Mouse (Mus musculus) left cerebral cortex, adult 2 months (tissue): ENCODE measurements at regions not wholly inside any gene's neighbourhood (a gene's known extent, or its start where the extent isn't known, plus 50 kb on each side); places are given as distances from the start of the nearest gene placed in this dataset.

ENCODE experiments used
- DNase-seq, 2 experiments: peaks; one replicate each; pipeline ENCODE4 v3.0.0; 2021 to 2022; ENCODE audit warnings: low spot score in 2 of 2, mixed read lengths in 1 of 2; ENCODE audit errors: extremely low spot score in 1 of 2
- H3K27ac ChIP-seq: fragments of 200-600 bp; 2 replicates; pipeline ENCODE4 v1.8.1; 2022
- H3K4me3 ChIP-seq: fragments of 200-600 bp; 2 replicates; pipeline ENCODE4 v1.8.1; 2022
- CTCF ChIP-seq: fragments of 200-600 bp; IDR thresholded peaks from 2 replicates; pipeline ENCODE4 v1.8.1; 2022; ENCODE audit warnings: antibody characterized with exemption, mild to moderate bottlenecking, moderate library complexity
- intact Hi-C: fragments of 180-260 bp; cut with DNase I; formaldehyde crosslinking; loops from one replicate; pipeline ENCODE4 v1.15.1; 2025

GRCm38 (mm10) chr10:38147421-38147820 is 674.2 kb downstream of the Rfpl4b start:
- intact Hi-C loops: no loop called here
- TF ChIP-seq CTCF: no peak
- DNase-seq: no peak
- Histone ChIP-seq H3K27ac (no peak overlapping the region), H3K4me3 (no peak overlapping the region)

GRCm38 (mm10) chr10:38139196-38139595 is 682.4 kb downstream of the Rfpl4b start:
- no peak overlapping the region for H3K27ac ChIP-seq
- no peak for DNase-seq
- no peak overlapping the region for H3K4me3 ChIP-seq
- TF ChIP-seq CTCF: no peak
- intact Hi-C loops: no loop called here

- no peak for TF ChIP-seq CTCF
- intact Hi-C loops: no loop called here
- DNase-seq: no peak
- Histone ChIP-seq H3K27ac (no peak overlapping the region), H3K4me3 (no peak overlapping the region)
Observed at GRCm38 (mm10) chr10:38121911-38122573, 699.5 kb downstream of the Rfpl4b start.

- Histone ChIP-seq H3K4me3 (no peak overlapping the region), H3K27ac (no peak overlapping the region)
- DNase-seq: no peak
- intact Hi-C loops: no loop called here
- TF ChIP-seq CTCF: no peak
Observed at GRCm38 (mm10) chr10:38118601-38119000, 703.0 kb downstream of the Rfpl4b start.

GRCm38 (mm10) chr10:38116516-38116915 is 705.1 kb downstream of the Rfpl4b start:
- TF ChIP-seq CTCF: no peak
- no peak for DNase-seq
- Histone ChIP-seq H3K4me3 (no peak overlapping the region), H3K27ac (no peak overlapping the region)
- intact Hi-C loops: no loop called here

GRCm38 (mm10) chr10:38114194-38114593 is 707.4 kb downstream of the Rfpl4b start:
- TF ChIP-seq CTCF: no peak
- intact Hi-C loops: no loop called here
- Histone ChIP-seq H3K4me3 (no peak overlapping the region), H3K27ac (no peak overlapping the region)
- DNase-seq: no peak

- Histone ChIP-seq H3K4me3 (no peak overlapping the region), H3K27ac (no peak overlapping the region)
- intact Hi-C loops: no loop called here
- no peak for TF ChIP-seq CTCF
- no peak for DNase-seq
Observed at GRCm38 (mm10) chr10:38108591-38108990, 713.0 kb downstream of the Rfpl4b start.

GRCm38 (mm10) chr10:38103570-38103969 is 718.0 kb downstream of the Rfpl4b start:
- intact Hi-C loops: no loop called here
- TF ChIP-seq CTCF: no peak

GRCm38 (mm10) chr10:38078521-38078920 is 743.1 kb downstream of the Rfpl4b start:
- intact Hi-C loops: no loop called here
- no peak for DNase-seq
- Histone ChIP-seq H3K4me3 (no peak overlapping the region), H3K27ac (no peak overlapping the region)
- TF ChIP-seq CTCF: no peak

More at GRCm38 (mm10) chr10:38103570-38103969, 718.0 kb downstream of the Rfpl4b start:
- Histone ChIP-seq H3K4me3 (no peak overlapping the region), H3K27ac (no peak overlapping the region)
- no peak for DNase-seq

- TF ChIP-seq CTCF: no peak
- no peak for DNase-seq
- Histone ChIP-seq H3K27ac (no peak overlapping the region), H3K4me3 (no peak overlapping the region)
- intact Hi-C loops: no loop called here
Observed at GRCm38 (mm10) chr10:38072394-38072793, 749.2 kb downstream of the Rfpl4b start.

GRCm38 (mm10) chr10:38059050-38059449 is 762.5 kb downstream of the Rfpl4b start:
- intact Hi-C loops: no loop called here
- Histone ChIP-seq H3K4me3 (no peak overlapping the region), H3K27ac (no peak overlapping the region)
- DNase-seq: no peak
- TF ChIP-seq CTCF: no peak

- intact Hi-C loops: no loop called here
Observed at GRCm38 (mm10) chr10:38010452-38010851, 811.1 kb downstream of the Rfpl4b start.

GRCm38 (mm10) chr10:37995691-37996445 is 825.7 kb downstream of the Rfpl4b start:
- no peak for DNase-seq
- H3K4me3 ChIP-seq: no peak overlapping the region
- H3K27ac ChIP-seq: no peak overlapping the region
- intact Hi-C loops: no loop called here
- no peak for TF ChIP-seq CTCF

More at GRCm38 (mm10) chr10:38010452-38010851, 811.1 kb downstream of the Rfpl4b start:
- TF ChIP-seq CTCF: no peak
- DNase-seq: no peak
- H3K4me3 ChIP-seq: no peak overlapping the region
- no peak overlapping the region for H3K27ac ChIP-seq
